Mouse (Mus musculus) hindbrain, embryonic 16.5 days (tissue): ENCODE results near the gene Adh4. TPM values are rescaled to one million over a fixed set of nuclear protein-coding genes. Genes with fewer than 3 reads are reported as not detected.

ENCODE experiments used
- ATAC-seq: fragments of 200-750 bp; cut with Nextera tagmentation; 2 replicates; pipeline ENCODE4 v1.8.0; 2017; ENCODE audit warnings: moderate TSS enrichment, moderate library complexity
- H3K27ac ChIP-seq: fragments of 300-500 bp; sonication (generic); 2 replicates; pipeline ENCODE4 v1.5.1; 2014; ENCODE audit warnings: low read depth, mild to moderate bottlenecking, control low read depth, low read length, moderate library complexity
- H3K27me3 ChIP-seq: fragments of 300-500 bp; sonication (generic); replicated peaks from 2 replicates; pipeline ENCODE4 v1.6.1; 2014; ENCODE audit warnings: low read length; ENCODE audit not compliant: control insufficient read depth, insufficient read depth
- H3K36me3 ChIP-seq: fragments of 300-500 bp; sonication (generic); 2 replicates; pipeline ENCODE4 v1.6.1; 2014; ENCODE audit warnings: mild to moderate bottlenecking, low read length, moderate library complexity, mixed read lengths; ENCODE audit not compliant: control insufficient read depth, insufficient read depth
- H3K4me1 ChIP-seq: fragments of 300-500 bp; sonication (generic); 2 replicates; pipeline ENCODE4 v1.6.1; 2014; ENCODE audit warnings: low read depth, low read length; ENCODE audit not compliant: control insufficient read depth, insufficient read depth
- H3K4me2 ChIP-seq: fragments of 300-500 bp; sonication (generic); 2 replicates; pipeline ENCODE4 v1.6.1; 2014; ENCODE audit warnings: mild to moderate bottlenecking, low read length, control low read depth, moderate library complexity
- H3K4me3 ChIP-seq: fragments of 300-500 bp; sonication (generic); 2 replicates; pipeline ENCODE4 v1.5.1; 2014; ENCODE audit warnings: mild to moderate bottlenecking, low read length, control low read depth, moderate library complexity
- H3K9ac ChIP-seq: fragments of 300-500 bp; sonication (generic); 2 replicates; pipeline ENCODE4 v1.6.1; 2014; ENCODE audit warnings: low read depth, mild to moderate bottlenecking, control low read depth, low read length, moderate library complexity
- H3K9me3 ChIP-seq: fragments of 300-500 bp; sonication (generic); 2 replicates; pipeline ENCODE4 v1.6.1; 2014; ENCODE audit warnings: mild to moderate bottlenecking, low read length, moderate library complexity; ENCODE audit not compliant: control insufficient read depth
- WGBS: fragments of 180-500 bp; shearing (Covaris S2); extraction: QIAGEN DNeasy Blood & Tissue Kit; methylation state at CpG from one replicate; pipeline ENCODE4 v1.1.7; 2014; 5-methylcytosine and 5-hydroxymethylcytosine counted together
- polyA plus RNA-seq: library from polyadenylated mRNA; unstranded; fragments of >200 nt; fragmentation: Nextera tagmentation; extraction: Ambion mirVana; gene quantifications from 2 replicates; pipeline ENCODE4 v1.2.1, GENCODE M21; 2015

The Adh4 gene
- polyA plus RNA-seq, 1 experiment from 2014 or later, result not detected

DNA sequence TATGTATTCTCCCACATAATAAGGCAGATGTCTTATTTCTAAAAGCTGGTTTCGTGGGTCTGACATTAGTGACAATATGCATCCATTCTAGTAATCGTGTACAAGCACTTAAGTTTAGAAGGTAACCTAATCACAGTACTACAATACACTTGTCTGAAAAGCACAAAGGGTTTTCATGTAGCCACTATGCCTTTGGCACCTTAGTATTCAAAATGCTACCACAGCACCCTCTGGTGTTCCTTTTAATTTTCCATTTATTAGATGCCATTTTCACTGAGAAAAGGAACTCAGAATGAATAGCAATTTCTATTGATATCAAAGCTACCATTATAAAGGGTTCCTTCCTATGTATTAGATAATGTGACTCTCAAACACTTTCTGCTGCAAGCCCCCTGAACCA lies 16.6 kb downstream of the Adh4 start:
- Histone ChIP-seq H3K9me3 (no peaks in the 10 kb centered on the region), H3K27me3 (no peaks in the 10 kb centered on the region), H3K4me2 (no peak overlapping the region), H3K27ac (no peak overlapping the region), H3K4me1 (no peaks in the 10 kb centered on the region), H3K36me3 (no peaks in the 10 kb centered on the region), H3K4me3 (no peak overlapping the region), H3K9ac (no peak overlapping the region)
- ATAC-seq, result peak; percentile 69; the same call in 1 of the 2 replicates
- 78% methylated on average over 2 of the region's 2 CpGs for WGBS

DNA sequence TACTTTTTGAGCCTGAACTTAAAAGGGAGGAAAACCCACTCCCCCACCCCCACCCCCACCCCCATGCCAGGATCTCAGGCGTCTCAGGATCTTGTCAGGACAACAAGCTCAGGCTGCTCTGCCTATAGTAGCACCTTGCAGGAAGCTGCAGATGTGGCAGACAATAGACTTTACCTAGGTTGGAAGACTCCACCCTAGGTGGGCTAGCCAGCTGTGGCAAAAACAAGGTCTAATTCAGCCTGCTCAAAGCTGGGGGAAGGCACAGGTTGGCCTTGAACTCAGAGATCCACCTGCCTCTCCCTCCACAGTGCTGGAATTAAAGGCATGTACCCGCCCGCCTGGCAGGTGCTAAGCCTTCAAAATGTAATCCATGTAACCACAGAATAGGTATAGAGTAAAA lies 23.4 kb downstream of the Adh4 start:
- Histone ChIP-seq H3K4me1 (peaks cover 4% of the 10 kb centered on the region; the same call in 1 of the 2 replicates), H3K27me3 (no peaks in the 10 kb centered on the region), H3K4me2 (no peak overlapping the region), H3K27ac (no peak overlapping the region), H3K4me3 (no peak overlapping the region), H3K9me3 (no peaks in the 10 kb centered on the region), H3K9ac (no peak overlapping the region), H3K36me3 (no peaks in the 10 kb centered on the region)
- ATAC-seq, result no peak
- WGBS, result 88% methylated on average over 3 of the region's 3 CpGs

DNA sequence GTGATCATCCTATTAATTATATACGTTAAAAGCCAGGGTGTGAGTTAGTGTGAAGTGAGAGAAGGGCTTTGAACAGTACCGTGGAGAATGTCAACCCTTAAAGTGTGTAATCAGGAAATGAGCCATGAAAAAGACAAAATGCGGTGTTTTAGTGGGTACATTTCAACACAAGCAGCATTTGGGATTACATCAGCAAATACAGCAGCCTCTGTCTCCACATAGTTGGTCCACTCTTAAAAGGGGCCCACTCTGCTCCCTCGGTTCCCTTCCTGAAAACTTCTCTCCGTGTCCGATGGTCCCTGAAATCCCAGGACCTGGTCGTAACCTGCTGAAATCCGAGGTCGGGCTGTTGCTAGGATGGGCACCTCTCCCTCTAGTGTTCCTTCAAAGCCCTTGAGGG lies 26.9 kb downstream of the Adh4 start:
- Histone ChIP-seq H3K9me3 (no peaks in the 10 kb centered on the region), H3K9ac (peak overlapping the region; percentile 93), H3K4me2 (peak overlapping the region; percentile 93), H3K4me3 (peak overlapping the region; percentile 92), H3K36me3 (peaks cover 8% of the 10 kb centered on the region; the same call in 1 of the 2 replicates), H3K27me3 (no peaks in the 10 kb centered on the region), H3K27ac (peak overlapping the region; percentile 77), H3K4me1 (peaks cover 13% of the 10 kb centered on the region)
- under 1% methylated on average over 9 of the region's 9 CpGs for WGBS
- peak; percentile 0; the same call in 1 of the 2 replicates for ATAC-seq

DNA sequence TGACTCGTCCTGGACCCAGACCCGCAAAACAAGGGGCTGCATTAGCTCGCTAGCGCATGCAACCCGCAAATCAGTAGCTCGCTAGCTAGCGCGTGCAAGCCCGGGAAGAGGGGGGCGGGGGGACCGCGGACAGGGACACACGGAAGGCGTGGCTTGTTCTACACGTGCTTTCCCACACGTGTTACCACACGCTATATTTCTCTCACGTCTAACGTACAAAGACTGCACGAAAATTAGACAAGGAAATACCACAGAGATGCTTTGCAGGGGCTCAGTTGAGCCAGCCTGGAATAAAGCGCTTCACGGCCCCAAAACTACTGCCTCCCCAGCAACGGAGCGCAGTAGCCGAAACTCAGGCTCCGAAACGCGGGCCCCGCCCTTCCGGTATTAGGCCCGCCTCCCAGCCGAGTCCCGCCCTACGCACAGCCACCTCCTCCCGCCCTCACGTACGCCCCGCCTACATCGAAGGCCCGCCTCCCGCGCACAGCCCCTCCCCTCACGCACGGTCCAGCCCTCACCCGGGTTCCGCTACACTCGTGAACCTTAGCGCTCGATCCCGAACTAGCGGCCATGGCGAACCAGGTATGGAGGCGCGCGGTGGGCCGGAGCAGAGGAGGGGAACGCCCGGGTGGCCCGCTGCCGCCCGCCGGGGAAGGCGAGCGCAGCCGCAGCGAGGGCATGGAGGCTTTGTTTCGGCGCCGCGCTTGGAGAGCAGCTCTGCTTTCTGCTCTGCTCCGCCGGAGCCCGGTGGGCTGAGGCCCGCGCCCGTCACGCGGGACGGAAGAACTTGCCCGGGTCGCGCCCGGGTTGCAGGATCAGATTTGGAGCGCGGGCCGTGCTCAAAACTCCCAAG lies 27.6 kb downstream of the Adh4 start, which contains the start of gene Adh5:
Adh5 (plus strand) TSS at position 482 of the 853 bp plus-strand sequence.
- peaks cover 8% of the 10 kb centered on the region; the same call in 1 of the 2 replicates for H3K36me3 ChIP-seq
- peak within 1 kb of the TSS; percentile 93 for H3K9ac ChIP-seq
- H3K27me3 ChIP-seq, result no peaks in the 10 kb centered on the region
- no peaks in the 10 kb centered on the region for H3K9me3 ChIP-seq
- WGBS, result under 1% methylated on average over 85 of the region's 86 CpGs
- peaks cover 13% of the 10 kb centered on the region for H3K4me1 ChIP-seq
- ATAC-seq, result peak; percentile 99
- H3K27ac ChIP-seq, result peak within 1 kb of the TSS; percentile 92
- H3K4me2 ChIP-seq, result peak within 1 kb of the TSS; percentile 93
- H3K4me3 ChIP-seq, result peak within 1 kb of the TSS; percentile 92

DNA sequence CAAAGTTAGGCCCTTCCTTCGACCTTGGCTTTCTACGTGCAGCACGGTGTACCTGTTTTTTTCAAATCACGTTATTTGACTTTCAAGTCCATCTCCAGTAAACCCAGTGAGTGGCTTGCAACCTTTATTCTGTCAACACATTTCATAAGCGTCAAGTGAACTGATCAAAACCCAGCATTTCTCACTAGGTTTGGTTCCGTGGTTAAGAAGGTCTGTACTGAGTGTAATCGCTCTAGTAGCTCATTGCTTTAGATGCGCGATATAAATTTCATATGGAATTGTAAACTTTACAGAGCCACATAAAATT lies 28.2 kb downstream of the Adh4 start:
- Histone ChIP-seq H3K36me3 (peaks cover 8% of the 10 kb centered on the region; the same call in 1 of the 2 replicates), H3K9ac (peak overlapping the region; percentile 93), H3K4me1 (peaks cover 13% of the 10 kb centered on the region), H3K9me3 (no peaks in the 10 kb centered on the region), H3K4me3 (peak overlapping the region; percentile 92), H3K27ac (peak overlapping the region; percentile 92), H3K27me3 (no peaks in the 10 kb centered on the region), H3K4me2 (peak overlapping the region; percentile 93)
- WGBS, result 4% methylated on average over 9 of the region's 9 CpGs
- ATAC-seq, result no peak

DNA sequence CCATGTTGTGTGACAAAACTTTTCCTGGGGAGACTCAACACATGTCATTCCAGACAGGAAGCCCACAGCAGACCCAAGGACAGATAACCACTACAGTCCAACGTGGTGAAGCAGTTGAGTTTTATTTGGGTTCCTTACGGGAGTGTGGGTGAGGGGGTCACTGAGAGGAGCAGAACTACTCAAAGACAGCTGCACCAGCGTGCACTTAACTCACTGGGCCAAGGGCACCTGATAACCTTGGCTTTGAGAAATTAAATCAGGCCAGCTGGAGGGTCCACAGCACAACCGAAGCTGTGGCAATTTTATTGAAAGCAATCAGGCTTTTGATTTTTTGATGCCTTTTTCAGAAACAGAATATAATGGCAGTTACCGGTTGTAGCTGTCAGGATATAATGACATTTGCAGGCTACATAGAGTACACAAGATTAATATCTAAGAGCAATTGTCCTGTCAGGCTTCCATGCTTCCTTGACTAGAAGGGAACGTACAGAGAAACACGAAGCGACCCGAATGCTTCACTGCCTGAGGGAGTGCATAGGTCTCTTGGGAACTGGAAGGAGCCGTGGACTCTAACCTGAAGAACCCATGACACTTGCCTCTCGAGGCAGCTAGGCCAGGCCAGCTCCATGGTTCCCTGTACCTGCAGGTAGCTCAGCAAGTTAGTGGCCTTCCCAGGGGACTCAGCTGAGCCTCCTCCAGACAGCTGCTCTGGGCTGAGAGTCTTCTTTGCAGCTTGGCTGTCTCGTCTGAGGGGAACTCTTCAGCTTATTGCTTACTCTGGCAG lies 33.0 kb downstream of the Adh4 start:
- Histone ChIP-seq H3K4me1 (peaks cover 9% of the 10 kb centered on the region), H3K4me2 (no peak overlapping the region), H3K27me3 (no peaks in the 10 kb centered on the region), H3K27ac (no peak overlapping the region), H3K9ac (no peak overlapping the region), H3K4me3 (no peak overlapping the region), H3K9me3 (no peaks in the 10 kb centered on the region), H3K36me3 (peaks cover 30% of the 10 kb centered on the region)
- no peak for ATAC-seq
- WGBS, result 71% methylated on average over 12 of the region's 12 CpGs

DNA sequence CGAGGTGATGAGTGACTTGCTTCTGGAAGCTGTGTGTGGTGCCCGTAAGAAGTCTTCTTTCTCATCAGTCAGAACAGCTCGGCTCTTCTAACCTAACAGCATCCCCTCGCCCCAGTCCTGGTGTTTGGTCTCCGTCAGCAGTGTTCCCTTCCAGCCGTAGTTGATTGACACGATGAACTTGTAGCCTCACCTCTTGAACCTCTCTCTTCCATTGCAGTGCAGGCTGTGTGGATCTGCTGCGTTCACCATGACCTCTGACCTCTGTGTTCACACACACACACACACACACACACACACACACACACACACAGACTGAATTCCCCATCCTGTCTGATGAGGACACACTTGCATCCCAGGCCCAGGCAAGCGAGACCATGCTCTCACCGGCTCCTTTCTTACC lies 36.9 kb downstream of the Adh4 start:
- H3K27ac ChIP-seq, result no peak overlapping the region
- no peak overlapping the region for H3K4me2 ChIP-seq
- 0 out of 2 replicates have a peak, but pooled peaks have one; percentile 3 for ATAC-seq
- no peak overlapping the region for H3K4me3 ChIP-seq
- H3K36me3 ChIP-seq, result peaks cover 26% of the 10 kb centered on the region
- no peaks in the 10 kb centered on the region for H3K27me3 ChIP-seq
- no peak overlapping the region for H3K9ac ChIP-seq
- no peaks in the 10 kb centered on the region for H3K4me1 ChIP-seq
- WGBS, result 87% methylated on average over 10 of the region's 10 CpGs
- no peaks in the 10 kb centered on the region for H3K9me3 ChIP-seq

DNA sequence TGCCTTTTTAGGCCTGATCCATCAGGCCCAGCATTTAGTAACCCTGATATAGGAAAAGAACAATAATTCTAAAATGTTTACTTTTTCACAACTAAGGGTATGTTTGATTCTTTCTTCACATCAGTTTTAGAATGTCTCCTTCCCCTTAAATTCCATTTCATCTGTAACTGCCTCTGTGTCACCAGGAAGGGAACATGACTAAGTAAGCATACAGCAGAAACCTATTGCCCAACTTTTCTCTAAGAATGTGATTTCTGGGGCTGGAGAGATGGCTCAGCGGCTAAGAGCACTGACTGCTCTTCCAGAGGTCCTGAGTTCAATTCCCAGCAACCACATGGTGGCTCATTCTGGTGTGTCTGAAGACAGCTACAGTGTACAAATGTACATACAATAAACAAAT lies 39.0 kb downstream of the Adh4 start:
- no peak for ATAC-seq
- H3K36me3 ChIP-seq, result peaks cover 35% of the 10 kb centered on the region
- H3K4me2 ChIP-seq, result no peak overlapping the region
- H3K4me3 ChIP-seq, result no peak overlapping the region
- H3K4me1 ChIP-seq, result no peaks in the 10 kb centered on the region
- no peaks in the 10 kb centered on the region for H3K27me3 ChIP-seq
- no peaks in the 10 kb centered on the region for H3K9me3 ChIP-seq
- H3K9ac ChIP-seq, result no peak overlapping the region
- 97% methylated on average over 1 of the region's 1 CpGs for WGBS
- H3K27ac ChIP-seq, result no peak overlapping the region
